Mouse (Mus musculus) MEL (cell line): ENCODE measurements around the gene Chchd4.

Experiments used
- CTCF ChIP-seq, 3 experiments: IDR thresholded peaks in 2 of 3; conservative IDR thresholded peaks in 1 of 3; 2 replicates each; pipeline ENCODE4 v1.5.1; 2011 to 2012; ENCODE audit warnings: low read length in 3 of 3, low read depth in 2 of 3, mild to moderate bottlenecking in 2 of 3, improper control_type of control experiment in 1 of 3, inconsistent platforms in 1 of 3, mixed read lengths in 1 of 3, moderate library complexity in 1 of 3; ENCODE audit not compliant: control insufficient read depth in 1 of 3, insufficient read depth in 1 of 3, poor library complexity in 1 of 3, severe bottlenecking in 1 of 3
- EP300 ChIP-seq, 2 experiments: IDR thresholded peaks; 2 replicates each; pipeline ENCODE4 v1.6.1; 2011; ENCODE audit warnings: improper control_type of control experiment in 2 of 2, low read length in 2 of 2, low read depth in 1 of 2, mild to moderate bottlenecking in 1 of 2
- ETS1 ChIP-seq: IDR thresholded peaks from 2 replicates; pipeline ENCODE4 v1.6.1; 2012; ENCODE audit warnings: low read depth, mild to moderate bottlenecking, inconsistent platforms, low read length, improper control_type of control experiment, moderate library complexity
- GATA1 ChIP-seq: IDR thresholded peaks from 2 replicates; pipeline ENCODE4 v1.6.1; 2011; ENCODE audit warnings: low read depth, low read length, improper control_type of control experiment
- NELFE ChIP-seq: IDR thresholded peaks from 2 replicates; pipeline ENCODE4 v1.6.1; 2011; ENCODE audit warnings: low read depth, low read length, improper control_type of control experiment
- POLR2A ChIP-seq, 2 experiments: IDR thresholded peaks; 2 replicates each; pipeline ENCODE4 v1.6.1; 2011 to 2012; ENCODE audit warnings: low read length in 2 of 2, mild to moderate bottlenecking in 2 of 2, control low read depth in 1 of 2, improper control_type of control experiment in 1 of 2, low read depth in 1 of 2, moderate library complexity in 1 of 2; ENCODE audit not compliant: control insufficient read depth in 1 of 2, insufficient read depth in 1 of 2, poor library complexity in 1 of 2
- ZMIZ1 ChIP-seq: IDR thresholded peaks from 2 replicates; pipeline ENCODE4 v1.6.1; 2012; ENCODE audit warnings: low read depth, mild to moderate bottlenecking, inconsistent platforms, low read length, improper control_type of control experiment, moderate library complexity
- ZNF384 ChIP-seq: IDR thresholded peaks from 2 replicates; pipeline ENCODE4 v1.6.1; 2012; ENCODE audit warnings: low read depth, mild to moderate bottlenecking, inconsistent platforms, low read length, improper control_type of control experiment

DNA sequence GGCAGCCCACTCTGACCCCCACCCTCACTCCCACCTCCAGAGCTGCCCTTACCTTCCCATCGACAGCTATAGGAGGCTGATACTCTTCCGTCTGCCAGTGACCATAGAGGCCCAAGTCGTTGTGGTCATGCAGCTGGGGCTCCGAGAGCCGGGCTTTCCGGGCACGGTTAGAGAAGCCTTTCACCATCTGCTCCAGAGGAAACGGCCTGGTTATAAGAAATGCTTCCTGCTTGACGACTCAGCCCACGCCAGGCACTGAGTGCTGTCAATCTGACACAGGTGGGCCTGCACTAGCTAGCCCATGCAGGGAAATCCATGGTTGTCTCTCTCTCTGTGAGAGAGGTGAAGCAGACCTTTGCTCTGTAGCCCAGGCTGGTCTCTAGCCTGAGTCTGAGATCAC is 19.7 kb upstream of the Chchd4 start:
- TF ChIP-seq ETS1 (no peak), ZMIZ1 (no peak), NELFE (no peak), EP300 (IDR thresholded peaks at IDR 0.05; ENCODE audit: low read depth in 1 of 2, low read length in 2 of 2) (no peak), POLR2A (IDR thresholded peaks at IDR 0.05; ENCODE audit: control insufficient read depth in 1 of 2, insufficient read depth in 1 of 2, low read depth in 1 of 2, low read length in 2 of 2, poor library complexity in 1 of 2) (no peak), GATA1 (no peak), CTCF (IDR thresholded peaks at IDR 0.05 in 2 of 3, conservative IDR thresholded peaks at IDR 0.05 in 1 of 3; ENCODE audit: control insufficient read depth in 1 of 3, insufficient read depth in 1 of 3, low read depth in 2 of 3, low read length in 3 of 3, poor library complexity in 1 of 3, severe bottlenecking in 1 of 3) (no peak), ZNF384 (no peak)
